Mouse (Mus musculus) gonadal fat pad, adult 2 months (tissue): ENCODE results near the gene Kctd18. TPM values are rescaled to one million over a fixed set of nuclear protein-coding genes. Genes with fewer than 3 reads are reported as not detected.
A peak's percentile ranks its signal among the peaks of the same experiment; 100 is the strongest.

Experiments used
- DNase-seq: peaks from one replicate; pipeline ENCODE4 v3.0.0-alpha.2; 2012; ENCODE audit warnings: low read depth
- polyA plus RNA-seq: library from polyadenylated mRNA; depleted of rRNA; stranded (reverse); fragments of >200 nt; gene quantifications from 2 replicates; pipeline ENCODE4 v1.2.3, GENCODE M21; 2012

Gene Kctd18
- polyA plus RNA-seq, 1 experiment, result 8.5 TPM

DNA sequence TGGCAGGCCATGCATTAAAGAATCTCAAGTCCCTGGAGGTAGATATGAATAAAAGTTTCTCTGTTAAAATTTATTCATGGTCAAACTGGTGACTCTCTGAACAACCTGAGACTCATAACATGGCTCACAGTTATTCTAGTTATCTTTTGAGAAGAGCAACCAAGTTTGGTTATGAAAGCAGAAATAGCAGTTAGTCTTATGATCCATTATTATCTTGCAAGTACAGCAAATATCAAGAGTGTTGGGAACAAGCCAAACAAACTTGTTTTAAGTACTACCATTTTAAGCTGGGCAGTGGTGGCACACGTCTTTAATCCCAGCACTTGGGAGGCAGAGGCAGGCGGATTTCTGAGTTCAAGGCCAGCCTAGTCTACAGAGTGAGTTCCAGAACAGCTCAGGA, 27.5 kb downstream of the Kctd18 start:
- no peak for DNase-seq

DNA sequence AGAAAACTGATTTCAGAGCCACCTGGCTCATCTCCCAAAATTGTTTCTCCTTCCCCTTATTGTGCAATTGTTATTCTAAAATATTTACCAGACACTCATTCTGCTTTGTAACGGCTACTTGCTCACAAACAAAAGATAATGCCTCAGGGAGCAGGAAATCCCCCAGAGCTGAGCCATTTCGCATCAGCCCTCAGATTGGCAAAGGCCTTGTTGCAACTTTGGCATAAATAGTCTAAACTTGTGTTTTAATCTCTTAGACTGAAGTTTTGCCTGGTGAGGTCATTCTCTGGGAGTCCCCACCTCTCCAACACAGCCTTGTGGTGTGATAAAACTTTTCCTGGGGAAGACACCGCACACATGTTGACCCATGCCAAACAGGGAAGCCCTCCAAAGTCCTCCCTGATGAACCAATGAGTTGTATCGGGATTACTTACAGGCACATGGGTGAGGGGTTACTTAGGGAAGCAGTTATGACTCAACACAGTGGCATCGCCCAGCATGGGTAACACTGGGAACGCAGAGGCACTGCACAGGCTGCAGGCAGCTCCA, 29.6 kb downstream of the Kctd18 start:
- no peak for DNase-seq

DNA sequence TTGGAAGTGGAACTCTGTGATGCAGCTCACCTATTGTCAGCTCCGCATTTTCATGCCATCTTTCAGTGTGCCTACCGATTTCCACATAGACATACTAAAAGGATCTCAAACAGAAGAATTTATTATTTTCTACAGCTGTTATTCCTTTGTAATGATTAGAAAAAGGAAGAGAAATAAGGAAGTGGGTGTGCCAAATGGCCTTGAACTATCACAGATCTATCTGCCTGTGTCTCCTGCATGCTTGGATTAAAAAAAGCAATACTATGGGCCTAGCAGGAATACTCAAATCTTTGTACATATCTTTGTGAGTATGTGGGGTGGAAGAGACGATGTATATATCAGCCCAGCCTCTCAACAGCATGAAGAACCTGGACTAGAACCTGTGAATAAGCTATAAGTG, 41.9 kb downstream of the Kctd18 start:
- DNase-seq, result no peak

DNA sequence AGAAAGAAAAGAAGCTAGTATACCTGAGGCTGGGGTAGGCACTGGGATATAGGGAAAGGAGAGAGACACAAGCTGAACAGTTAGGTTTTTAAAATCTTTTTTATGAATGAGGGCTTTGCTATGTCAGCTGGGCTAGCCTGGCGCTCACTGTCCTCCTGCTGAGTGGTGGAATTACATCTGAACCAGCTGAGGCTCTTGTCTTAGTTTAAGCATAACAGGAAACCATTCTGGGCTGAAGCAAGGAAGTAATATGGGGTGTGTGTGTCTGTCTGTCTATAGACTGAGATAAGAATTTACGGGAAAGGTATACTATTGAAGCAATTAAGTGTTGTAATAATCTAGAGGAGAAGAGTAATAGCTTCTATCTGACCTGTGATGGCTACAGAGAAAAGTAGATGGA, 47.2 kb downstream of the Kctd18 start:
- no peak for DNase-seq

DNA sequence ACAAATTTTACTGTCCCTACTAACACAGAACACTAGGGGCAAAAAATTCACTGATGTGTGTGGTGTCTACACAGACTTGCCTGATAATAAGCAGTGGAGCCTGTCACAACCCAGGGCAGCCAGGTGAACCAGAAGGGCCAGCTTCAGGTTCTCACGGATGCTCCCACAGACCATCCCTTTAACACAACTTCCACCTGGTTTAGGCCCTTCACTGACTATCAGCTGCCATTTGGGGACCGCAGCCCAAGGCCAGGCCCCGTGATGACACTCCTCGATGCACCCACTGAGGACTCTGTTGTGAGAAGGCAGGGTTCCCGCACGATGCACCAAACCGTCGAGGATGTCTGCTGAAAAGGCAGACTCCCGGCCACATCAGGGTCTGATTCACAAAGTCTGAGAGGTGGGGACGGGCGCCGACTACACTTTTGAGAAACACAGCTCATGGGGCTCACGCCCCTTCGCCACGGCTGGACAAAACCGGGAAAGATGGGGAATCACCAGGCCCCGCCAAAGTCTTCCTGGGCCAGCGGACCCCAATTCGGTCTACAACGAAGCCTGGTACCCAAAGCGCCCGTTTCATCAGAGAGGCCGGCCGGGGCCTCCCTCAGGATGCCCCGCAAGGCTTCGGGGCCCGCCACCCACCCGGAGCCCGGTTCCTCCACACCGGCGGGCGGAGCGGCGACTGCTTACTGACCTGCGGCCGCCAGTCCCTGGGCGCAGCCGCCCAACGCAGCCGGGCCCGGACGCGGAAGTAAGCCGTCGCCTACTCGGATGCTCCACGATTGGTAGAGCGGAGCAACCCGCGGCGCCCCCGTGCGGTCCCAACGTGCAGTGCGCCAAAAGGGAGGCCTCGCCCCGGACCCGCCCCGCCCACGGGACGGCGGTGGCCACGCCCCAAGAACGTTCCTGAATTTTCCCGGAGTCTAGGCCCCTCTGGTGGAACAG, 49.2 kb downstream of the Kctd18 start:
- peak; percentile 26 for DNase-seq

DNA sequence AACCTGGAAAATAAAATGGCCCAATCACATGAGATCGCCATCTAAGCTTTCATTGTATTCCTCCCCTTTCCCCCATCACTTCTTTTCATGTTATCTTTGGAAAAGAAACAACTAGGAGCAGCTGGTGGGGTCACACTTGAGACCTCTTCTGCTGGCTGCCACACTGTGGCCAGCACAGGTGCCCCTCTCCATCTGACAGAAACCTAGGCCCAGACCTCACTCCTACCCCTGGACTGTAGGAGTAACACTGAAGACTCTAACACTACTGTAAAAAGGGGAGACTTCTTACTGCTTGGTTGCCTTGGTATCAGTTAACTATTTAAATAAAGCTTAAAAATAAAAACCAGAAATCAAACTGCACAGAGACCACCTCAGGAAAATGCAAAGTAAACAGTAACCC, 63.0 kb downstream of the Kctd18 start:
- DNase-seq, result no peak

DNA sequence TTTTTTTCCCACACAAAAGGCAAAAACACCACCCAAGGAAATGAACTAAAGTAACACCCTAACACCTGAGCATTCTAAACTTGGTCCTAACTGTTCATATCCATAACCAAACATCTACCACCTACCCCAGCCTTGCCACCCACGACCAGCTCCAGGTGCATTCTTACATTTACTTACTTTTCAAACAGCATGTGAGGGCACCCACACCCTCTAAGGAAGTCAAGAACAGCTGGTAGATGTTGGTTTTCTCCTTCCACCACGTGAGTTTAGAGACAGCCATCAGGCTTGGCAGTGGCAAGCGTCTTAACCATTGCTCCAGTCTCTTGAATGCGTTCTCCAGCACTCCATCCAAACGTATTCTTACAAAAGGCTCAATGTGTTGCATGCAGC, 64.4 kb downstream of the Kctd18 start:
- DNase-seq, result no peak

DNA sequence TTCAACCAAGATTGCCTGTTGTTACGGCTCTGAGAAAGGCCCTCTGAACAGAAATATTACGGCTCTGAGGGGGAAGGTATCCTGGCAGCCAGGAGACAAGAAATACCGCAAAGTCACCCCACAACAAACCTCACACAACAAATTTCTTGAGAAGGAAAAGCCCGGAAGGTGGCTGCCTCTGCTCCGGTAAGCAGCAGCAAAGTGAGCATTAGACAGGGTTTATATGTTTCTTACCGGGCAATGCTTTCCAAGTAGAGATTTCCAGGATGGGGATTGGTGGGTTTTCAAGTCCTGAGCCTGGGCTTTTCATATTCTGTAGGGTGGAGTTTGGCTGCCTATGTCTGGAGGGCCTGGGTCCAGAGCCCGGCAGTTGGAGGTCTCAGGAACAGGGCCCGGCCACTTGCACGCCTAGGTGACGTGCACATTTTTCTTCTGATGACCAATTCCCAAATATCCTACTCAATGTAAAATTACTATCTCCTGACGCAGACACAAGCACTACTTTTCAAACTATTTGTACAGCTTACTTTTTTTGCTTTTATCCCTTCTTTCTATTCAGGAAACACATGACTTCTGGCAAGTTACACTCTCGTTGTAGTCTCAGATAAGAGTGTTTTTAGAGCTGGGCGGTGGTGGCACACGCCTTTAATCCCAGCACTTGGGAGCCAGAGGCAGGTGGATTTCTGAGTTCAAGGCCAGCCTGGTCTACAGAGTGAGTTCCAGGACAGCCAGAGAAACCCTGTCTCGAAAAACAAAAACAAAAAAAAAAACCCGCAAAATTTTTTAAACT, 65.0 kb downstream of the Kctd18 start:
- no peak for DNase-seq

DNA sequence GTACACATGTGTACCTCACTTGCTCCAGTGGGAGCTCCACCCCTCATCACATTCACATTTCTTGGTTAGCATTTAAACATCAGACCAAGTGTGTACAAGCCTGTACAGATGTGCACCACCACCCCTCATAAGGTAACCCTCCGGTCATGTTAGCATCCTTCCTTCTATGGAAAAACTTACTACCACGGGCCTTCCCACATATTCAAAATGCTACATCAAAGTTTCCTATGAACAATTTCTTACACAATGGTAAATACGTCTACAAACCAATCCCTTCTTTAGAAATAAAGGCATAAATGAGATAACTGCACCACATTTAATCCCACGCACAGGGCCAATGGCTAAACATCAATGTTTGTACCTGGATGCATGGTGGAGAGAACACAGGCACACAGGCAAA, 66.2 kb downstream of the Kctd18 start:
- DNase-seq, result no peak

DNA sequence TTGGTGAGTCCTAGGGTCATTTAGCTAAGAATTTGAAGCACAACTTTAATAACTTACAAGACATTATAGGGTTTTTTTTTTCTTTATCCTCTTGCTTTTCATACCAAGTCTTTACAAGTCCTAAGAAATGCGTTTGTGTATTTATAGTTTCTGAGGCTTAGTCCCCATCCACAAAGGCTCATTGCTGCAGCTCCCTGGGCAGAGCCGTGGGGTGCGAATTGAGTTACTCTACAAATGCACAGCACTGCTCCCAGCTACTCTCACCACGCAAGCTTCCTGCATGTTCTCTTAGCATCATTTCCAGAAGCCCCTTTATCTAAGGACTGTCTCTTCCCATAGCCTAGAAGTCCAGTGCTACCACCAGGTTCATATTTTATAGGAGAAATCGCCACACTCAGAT, 69.0 kb downstream of the Kctd18 start:
- DNase-seq, result no peak

DNA sequence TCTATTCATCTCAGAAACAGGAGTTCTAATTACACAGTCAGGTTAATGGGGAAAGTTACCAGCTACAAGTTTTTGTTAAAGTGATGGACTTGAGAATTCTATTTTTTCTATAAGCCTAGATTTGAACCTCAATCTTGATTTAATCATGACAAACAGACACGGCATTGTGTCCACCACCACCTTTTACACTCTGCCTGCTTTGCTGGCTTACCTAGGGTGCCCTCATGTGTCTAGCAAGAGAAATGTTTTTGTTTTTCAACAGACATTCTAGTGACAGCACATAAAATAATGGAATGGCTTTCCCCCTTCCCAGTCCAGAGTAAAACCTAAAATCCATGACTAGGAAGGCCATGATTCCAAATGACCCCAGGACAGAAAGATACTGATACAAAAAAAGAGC, 69.6 kb downstream of the Kctd18 start:
- no peak for DNase-seq

DNA sequence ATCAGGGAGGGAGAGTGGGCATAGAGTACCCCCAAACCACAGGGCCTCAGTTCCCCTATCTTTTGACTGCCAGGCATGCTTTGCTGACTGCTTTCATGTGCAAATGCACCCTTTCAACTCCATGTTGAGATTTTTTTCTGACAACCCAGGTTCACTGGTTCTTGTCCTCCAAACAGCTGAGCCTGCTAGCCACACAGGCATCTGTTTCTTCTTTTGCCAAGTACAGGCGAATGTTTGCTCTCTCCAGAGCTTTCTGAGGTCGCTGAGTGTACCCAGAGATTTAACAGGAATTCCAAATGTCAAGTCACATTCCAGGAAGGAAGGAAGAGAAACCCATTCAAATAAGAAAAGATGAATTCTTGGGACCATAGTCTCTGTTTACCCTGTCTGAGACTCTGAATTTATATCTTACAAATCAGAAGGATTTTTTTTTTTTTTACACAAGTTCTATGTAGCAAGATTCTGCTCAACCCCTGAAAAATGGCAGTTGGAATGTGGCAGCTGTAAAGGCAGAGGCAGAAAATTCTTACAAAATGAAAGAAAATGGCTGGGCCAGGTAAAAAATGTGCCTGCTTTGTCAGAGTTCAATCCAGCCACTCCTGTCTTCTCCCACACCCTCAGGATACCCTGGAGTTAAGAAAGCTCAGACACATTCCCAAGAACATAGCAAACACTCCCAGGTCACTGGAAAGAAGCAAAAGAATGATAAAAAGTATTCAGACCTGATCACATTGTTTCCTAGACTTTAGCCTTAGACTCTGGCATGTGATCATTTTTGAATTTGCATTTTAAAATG, 71.0 kb downstream of the Kctd18 start:
- DNase-seq, result no peak

DNA sequence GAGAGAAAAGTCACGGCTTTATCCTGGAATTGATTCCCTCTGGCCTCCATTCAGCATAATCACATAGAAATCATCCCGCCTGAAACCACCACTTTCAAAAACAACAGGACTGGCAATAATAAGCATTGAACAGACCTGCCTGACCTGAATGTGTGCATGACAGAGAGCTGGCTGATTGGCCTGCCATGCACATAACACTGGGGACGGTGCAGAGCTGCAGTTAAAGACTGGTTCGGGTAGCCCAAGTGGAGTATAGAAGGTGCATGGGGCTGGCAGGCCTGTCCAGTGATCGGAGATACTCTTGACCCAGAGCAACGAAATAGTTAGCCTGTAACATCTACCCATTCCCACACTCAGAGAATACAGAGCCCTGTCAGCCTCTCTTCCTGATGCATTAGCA, 76.5 kb downstream of the Kctd18 start:
- DNase-seq, result no peak

DNA sequence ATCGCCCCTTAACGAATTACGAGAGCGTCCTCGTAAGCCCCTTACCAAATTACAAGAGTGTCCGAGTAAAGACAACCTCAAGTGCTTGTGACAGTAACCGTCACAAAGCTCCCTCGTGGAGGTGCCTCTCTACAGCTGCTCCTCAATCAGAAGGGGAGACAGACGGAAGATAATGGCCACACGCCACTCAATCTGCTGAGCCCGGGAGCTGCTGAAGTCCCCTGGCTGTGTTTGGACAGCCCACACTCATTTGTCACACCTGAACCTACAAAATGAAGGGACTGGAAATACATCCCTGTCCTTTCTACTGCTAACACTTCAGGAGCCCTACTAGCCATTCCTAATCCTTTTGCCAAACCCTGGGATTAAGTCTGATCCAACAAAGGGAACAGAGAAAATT, 77.0 kb downstream of the Kctd18 start:
- no peak for DNase-seq

DNA sequence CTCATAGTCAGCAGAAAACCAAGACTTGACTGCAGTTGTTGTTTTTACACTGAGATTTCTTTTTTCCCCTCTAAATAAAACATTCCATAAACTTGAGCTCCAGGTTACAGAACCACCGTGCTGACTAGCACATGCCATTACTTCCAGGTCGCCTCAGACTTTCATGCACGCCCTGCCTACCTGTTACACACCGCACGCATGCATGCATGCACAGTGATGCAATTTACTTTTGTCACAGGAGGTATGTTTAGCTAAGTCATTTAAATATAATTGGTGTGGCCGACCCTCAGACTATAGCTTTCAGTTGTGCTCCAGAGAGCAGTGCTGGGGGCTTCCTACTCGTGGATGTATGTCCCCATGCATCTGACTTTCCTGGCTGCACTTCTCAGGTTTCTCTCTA, 77.7 kb downstream of the Kctd18 start:
- DNase-seq, result no peak

DNA sequence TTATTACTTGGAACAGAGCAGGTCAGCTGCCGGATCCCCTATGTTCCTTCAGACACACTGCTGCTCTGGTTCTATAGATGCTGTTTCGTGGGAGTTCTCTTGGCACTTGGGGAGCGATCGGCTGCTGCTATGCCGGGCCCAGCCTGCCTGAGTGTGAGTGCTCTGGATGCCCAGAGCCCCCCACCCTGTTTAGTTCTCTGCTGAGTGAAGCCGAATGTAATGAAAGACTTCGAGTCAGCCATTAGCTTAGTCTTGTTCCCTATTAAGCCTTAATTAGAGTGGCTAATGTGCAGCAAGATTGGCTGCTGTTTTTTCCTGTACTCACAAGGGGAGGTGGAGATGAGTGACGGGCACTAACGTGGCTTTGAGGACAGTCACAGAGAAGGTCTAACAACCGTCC, 78.1 kb downstream of the Kctd18 start:
- DNase-seq, result no peak

DNA sequence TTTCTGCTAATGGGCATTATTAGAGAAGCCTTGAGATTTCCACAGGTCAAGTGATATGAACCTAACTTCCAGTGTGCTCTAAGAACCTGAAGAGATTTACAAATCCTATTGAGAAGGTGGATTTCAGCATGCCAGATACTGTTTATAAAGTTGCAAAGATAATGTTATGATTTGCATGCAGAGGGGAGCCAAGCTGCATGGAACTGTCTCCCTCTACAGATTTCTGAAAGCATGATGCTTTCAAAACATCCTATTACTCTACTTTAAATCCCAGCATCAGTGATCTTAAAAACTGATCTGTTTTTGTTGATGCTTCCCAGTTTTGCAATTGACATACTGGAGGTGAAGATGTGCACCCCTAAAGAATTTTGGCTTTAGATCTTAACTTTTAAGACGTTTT, 84.5 kb downstream of the Kctd18 start:
- no peak for DNase-seq

DNA sequence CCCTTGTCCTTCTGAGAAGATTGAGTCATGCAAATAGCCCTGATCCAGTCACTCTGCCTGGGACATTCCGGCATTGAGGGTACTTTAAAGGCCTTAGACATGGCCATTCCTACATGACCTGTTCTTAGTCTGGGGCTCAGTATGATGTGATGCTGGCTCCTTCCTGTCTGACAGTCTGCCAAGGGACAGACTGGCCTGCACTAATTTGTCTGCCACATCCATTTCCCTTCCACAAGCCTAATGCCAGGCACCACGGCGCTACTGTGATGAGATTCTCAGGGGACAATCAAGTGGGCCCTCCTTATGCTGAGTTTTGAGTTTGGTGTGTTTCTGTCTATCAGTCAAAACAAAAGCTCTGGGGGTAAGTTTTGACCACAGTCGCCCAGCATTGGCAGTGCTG, 100.2 kb downstream of the Kctd18 start:
- DNase-seq, result no peak

DNA sequence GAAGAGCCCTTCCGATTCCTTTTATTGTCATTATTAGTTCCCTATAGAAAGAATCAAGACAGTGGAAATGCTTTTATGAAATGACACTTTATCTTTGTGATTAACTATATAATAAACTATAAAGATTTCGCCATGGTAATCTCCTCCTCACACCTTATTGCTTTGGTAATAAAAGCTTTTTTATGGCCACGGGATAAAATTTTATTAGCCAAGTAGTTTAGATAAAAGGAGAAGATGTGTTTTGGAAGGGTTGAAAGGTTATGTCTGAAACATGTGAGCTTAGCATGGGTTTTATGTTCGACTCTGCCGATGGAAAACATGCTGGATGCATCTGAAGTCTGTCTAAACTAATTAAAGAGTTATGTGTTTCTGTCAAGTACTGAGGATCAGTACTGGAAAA, 101.4 kb downstream of the Kctd18 start:
- no peak for DNase-seq

DNA sequence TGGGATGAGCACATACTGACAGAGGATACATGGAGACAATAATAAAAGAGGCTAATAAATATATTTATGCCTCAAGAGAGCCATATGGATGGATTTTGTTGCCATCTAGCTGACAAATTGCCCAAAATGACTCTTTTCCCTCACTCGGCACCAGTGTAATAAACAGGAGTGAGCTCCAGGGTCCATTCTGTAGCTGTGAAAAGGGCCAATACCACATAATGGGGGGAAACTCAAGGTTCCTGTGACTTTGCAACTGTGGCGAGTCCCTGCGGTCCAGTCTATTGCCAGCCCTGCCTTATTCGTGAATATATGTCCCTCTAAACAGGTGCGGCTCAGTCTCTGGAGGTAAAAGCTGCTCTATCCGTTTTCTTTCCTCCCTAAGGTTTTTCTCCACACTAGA, 107.2 kb downstream of the Kctd18 start:
- DNase-seq, result no peak

DNA sequence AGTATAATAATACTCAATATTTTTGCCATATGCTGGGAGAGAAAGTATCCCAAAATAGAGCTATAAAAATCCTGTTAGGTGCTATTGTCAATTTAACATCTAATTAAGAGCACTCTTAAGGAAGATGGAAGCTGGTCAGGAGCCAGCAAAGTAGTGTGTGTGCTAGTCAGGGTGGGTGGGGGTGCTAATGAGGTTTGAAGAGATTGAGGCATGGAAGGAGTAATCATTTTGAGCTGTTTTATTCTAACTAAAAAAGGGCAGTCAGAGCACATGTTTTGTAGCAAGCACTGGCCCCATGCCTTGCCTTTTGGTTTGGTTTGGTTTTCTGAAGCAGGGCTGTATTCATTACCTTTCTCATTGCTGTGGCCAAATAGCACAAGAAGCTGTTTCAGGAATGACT, 112.4 kb downstream of the Kctd18 start:
- DNase-seq, result no peak

DNA sequence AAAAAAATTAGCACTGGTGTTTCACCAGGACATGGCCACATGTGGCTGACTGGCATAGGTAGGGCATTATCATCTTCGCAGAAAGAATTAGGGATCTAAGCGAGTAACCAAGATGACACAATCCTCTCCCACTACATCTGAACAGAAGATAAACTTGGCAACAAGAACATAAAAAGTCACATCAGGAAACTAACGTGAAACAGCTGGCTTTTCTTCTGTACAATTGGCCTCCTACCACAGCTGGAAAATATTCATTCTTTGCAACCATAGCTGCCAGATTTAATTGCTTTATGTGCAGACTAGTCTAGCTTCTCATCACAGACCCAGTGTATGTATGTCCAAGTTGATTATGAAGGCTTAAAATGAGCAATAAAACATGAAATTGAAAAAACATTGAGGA, 112.8 kb downstream of the Kctd18 start:
- DNase-seq, result no peak
